Mouse (Mus musculus) gastrocnemius, postnatal 36 days (tissue): ENCODE data around the gene Hyal3. TPM values are rescaled to one million over a fixed set of nuclear protein-coding genes. Genes with fewer than 3 reads are reported as not detected.

ENCODE experiments used
- DNase-seq, 2 experiments: peaks; one replicate each; pipeline ENCODE4 v3.0.0; 2022
- intact Hi-C: fragments of 180-260 bp; cut with DNase I; formaldehyde crosslinking; loops from one replicate; pipeline ENCODE4 v1.15.1; 2025
- total RNA-seq, 2 experiments: library from RNA; stranded (reverse); gene quantifications; 2 replicates each; pipeline ENCODE4 v1.2.3; 2021

The Hyal3 gene
- total RNA-seq, 2 experiments from 2014 or later: 0.23 to 0.27 TPM

- intact Hi-C loops: no loop called here
- DNase-seq: peak in 1 of 2 experiments; percentile 59
These were observed 12.7 kb downstream of the Hyal3 start for GRCm38 (mm10) chr9:107593101-107593976.

- DNase-seq: no peak
- intact Hi-C loops: no loop called here
These were observed 13.9 kb downstream of the Hyal3 start for GRCm38 (mm10) chr9:107594281-107595062.

- peak; percentile 58 to 67 for DNase-seq
- intact Hi-C loops: no loop called here
These were observed 16.3 kb downstream of the Hyal3 start for GRCm38 (mm10) chr9:107596619-107597569.

GRCm38 (mm10) chr9:107598385-107598784 is 17.8 kb downstream of the Hyal3 start:
- no peak for DNase-seq
- intact Hi-C loops: no loop called here

- no peak for DNase-seq
- intact Hi-C loops: no loop called here
These were observed 18.8 kb downstream of the Hyal3 start for GRCm38 (mm10) chr9:107599433-107599832.

- intact Hi-C loops: loop anchor here (2.0 kb wide), 1 partner anchor 77 kb away; no protein-coding TSS in a partner anchor
- no peak for DNase-seq
These were observed 19.2 kb downstream of the Hyal3 start for GRCm38 (mm10) chr9:107599842-107600241.

GRCm38 (mm10) chr9:107600745-107601144 is 20.1 kb downstream of the Hyal3 start:
- intact Hi-C loops: loop anchor here (2.0 kb wide), 1 partner anchor 76 kb away; no protein-coding TSS in a partner anchor
- DNase-seq: no peak

- intact Hi-C loops: loop anchor here (2.0 kb wide), 1 partner anchor 76 kb away; no protein-coding TSS in a partner anchor
- DNase-seq: no peak
These were observed 20.7 kb downstream of the Hyal3 start for GRCm38 (mm10) chr9:107601275-107601674.

- intact Hi-C loops: loop anchor here (1.0 kb wide), 1 partner anchor 43 kb away; no protein-coding TSS in a partner anchor
- DNase-seq: peak; percentile 93
These were observed 21.5 kb downstream of the Hyal3 start for GRCm38 (mm10) chr9:107602068-107602648.

GRCm38 (mm10) chr9:107603251-107603650 is 22.6 kb downstream of the Hyal3 start:
- no peak for DNase-seq
- intact Hi-C loops: no loop called here

GRCm38 (mm10) chr9:107605041-107605661 is 24.5 kb downstream of the Hyal3 start:
- intact Hi-C loops: no loop called here
- no peak for DNase-seq

- intact Hi-C loops: no loop called here
- peak; percentile 48 to 51 for DNase-seq
These were observed 26.0 kb downstream of the Hyal3 start for GRCm38 (mm10) chr9:107606591-107606990.

- no peak for DNase-seq
- intact Hi-C loops: no loop called here
These were observed 26.4 kb downstream of the Hyal3 start for GRCm38 (mm10) chr9:107607036-107607435.

GRCm38 (mm10) chr9:107607653-107608245 is 27.1 kb downstream of the Hyal3 start:
- no peak for DNase-seq
- intact Hi-C loops: no loop called here

- intact Hi-C loops: no loop called here
- peak in 1 of 2 experiments; percentile 60 for DNase-seq
These were observed 28.3 kb downstream of the Hyal3 start, which contains the start of gene Sema3b for GRCm38 (mm10) chr9:107608741-107609432. Gene Sema3b, minus strand, starts transcription at chr9:107609229.

- DNase-seq: no peak
- intact Hi-C loops: no loop called here
These were observed 28.8 kb downstream of the Hyal3 start for GRCm38 (mm10) chr9:107609433-107609830.

GRCm38 (mm10) chr9:107611456-107612190 is 31.0 kb downstream of the Hyal3 start:
- DNase-seq: no peak

More at GRCm38 (mm10) chr9:107611456-107612190, 31.0 kb downstream of the Hyal3 start:
- intact Hi-C loops: loop anchor here (2.0 kb wide), 1 partner anchor 21 kb away; no protein-coding TSS in a partner anchor
